Mouse (Mus musculus) MEL (cell line): ENCODE measurements around the gene Cenpx. TPM values are rescaled to one million over a fixed set of nuclear protein-coding genes. Genes with fewer than 3 reads are reported as not detected.
A peak's percentile ranks its signal among the peaks of the same experiment; 100 is the strongest.

Source experiments
- DNase-seq: peaks from one replicate; pipeline ENCODE4 v3.0.0; 2011; ENCODE audit warnings: low read depth, low spot score
- H3K27ac ChIP-seq: 2 replicates; pipeline ENCODE4 v1.5.1; 2012; ENCODE audit warnings: low read depth, mild to moderate bottlenecking, control low read depth, low read length, moderate library complexity; ENCODE audit not compliant: control insufficient read depth
- H3K27me3 ChIP-seq, 2 experiments: fragments of 150-350 bp in 1 of 2; sonication (generic) in 1 of 2; 2 replicates each; pipeline ENCODE4 v1.6.1; 2012; ENCODE audit warnings: low read length in 2 of 2, mild to moderate bottlenecking in 2 of 2, improper control_type of control experiment in 1 of 2, moderate library complexity in 1 of 2; ENCODE audit not compliant: insufficient read depth in 2 of 2, control insufficient read depth in 1 of 2
- H3K36me3 ChIP-seq, 2 experiments: 2 replicates each; pipeline ENCODE4 v1.6.1; 2012 to 2014; ENCODE audit warnings: low read length in 2 of 2, improper control_type of control experiment in 1 of 2, inconsistent platforms in 1 of 2, mild to moderate bottlenecking in 1 of 2; ENCODE audit not compliant: insufficient read depth in 2 of 2, control insufficient read depth in 1 of 2
- H3K4me1 ChIP-seq, 2 experiments: fragments of 150-350 bp in 1 of 2; sonication (generic) in 1 of 2; 2 replicates each; pipeline ENCODE4 v1.6.1; 2012; ENCODE audit warnings: low read length in 2 of 2, improper control_type of control experiment in 1 of 2, mild to moderate bottlenecking in 1 of 2; ENCODE audit not compliant: insufficient read depth in 2 of 2, control insufficient read depth in 1 of 2
- H3K4me3 ChIP-seq, 2 experiments: fragments of 150-350 bp in 1 of 2; sonication (generic) in 1 of 2; 2 replicates each; pipeline ENCODE4 v1.5.1; 2012; ENCODE audit warnings: low read depth in 2 of 2, low read length in 2 of 2, mild to moderate bottlenecking in 2 of 2, moderate library complexity in 2 of 2, control low read depth in 1 of 2, improper control_type of control experiment in 1 of 2; ENCODE audit not compliant: control insufficient read depth in 1 of 2, insufficient read depth in 1 of 2
- H3K79me2 ChIP-seq: 2 replicates; pipeline ENCODE4 v1.6.1; 2012; ENCODE audit warnings: mild to moderate bottlenecking, low read length, moderate library complexity; ENCODE audit not compliant: control insufficient read depth, poor library complexity, insufficient read depth
- H3K9ac ChIP-seq: 2 replicates; pipeline ENCODE4 v1.6.1; 2012; ENCODE audit warnings: low read depth, mild to moderate bottlenecking, control low read depth, low read length, moderate library complexity; ENCODE audit not compliant: control insufficient read depth, poor library complexity, severe bottlenecking
- H3K9me3 ChIP-seq: fragments of 150-350 bp; sonication (generic); replicated peaks from 2 replicates; pipeline ENCODE4 v1.6.1; 2012; ENCODE audit warnings: mild to moderate bottlenecking, low read length, improper control_type of control experiment, moderate library complexity; ENCODE audit not compliant: insufficient read depth
- CHD1 ChIP-seq: IDR thresholded peaks from 2 replicates; pipeline ENCODE4 v1.6.1; 2012; ENCODE audit warnings: low read depth, mild to moderate bottlenecking, inconsistent platforms, low read length, improper control_type of control experiment
- CHD2 ChIP-seq: IDR thresholded peaks from 2 replicates; pipeline ENCODE4 v1.6.1; 2011; ENCODE audit warnings: low read length, improper control_type of control experiment
- CTCF ChIP-seq, 3 experiments: IDR thresholded peaks in 2 of 3; conservative IDR thresholded peaks in 1 of 3; 2 replicates each; pipeline ENCODE4 v1.5.1; 2011 to 2012; ENCODE audit warnings: low read length in 3 of 3, low read depth in 2 of 3, mild to moderate bottlenecking in 2 of 3, improper control_type of control experiment in 1 of 3, inconsistent platforms in 1 of 3, mixed read lengths in 1 of 3, moderate library complexity in 1 of 3; ENCODE audit not compliant: control insufficient read depth in 1 of 3, insufficient read depth in 1 of 3, poor library complexity in 1 of 3, severe bottlenecking in 1 of 3
- ELF1 ChIP-seq: IDR thresholded peaks from 2 replicates; pipeline ENCODE4 v1.6.1; 2014; ENCODE audit warnings: low read depth, mild to moderate bottlenecking, inconsistent platforms, low read length, improper control_type of control experiment, moderate library complexity
- EP300 ChIP-seq, 2 experiments: IDR thresholded peaks; 2 replicates each; pipeline ENCODE4 v1.6.1; 2011; ENCODE audit warnings: improper control_type of control experiment in 2 of 2, low read length in 2 of 2, low read depth in 1 of 2, mild to moderate bottlenecking in 1 of 2
- ETS1 ChIP-seq: IDR thresholded peaks from 2 replicates; pipeline ENCODE4 v1.6.1; 2012; ENCODE audit warnings: low read depth, mild to moderate bottlenecking, inconsistent platforms, low read length, improper control_type of control experiment, moderate library complexity
- GABPA ChIP-seq: IDR thresholded peaks from 2 replicates; pipeline ENCODE4 v1.6.1; 2012; ENCODE audit warnings: low read depth, mild to moderate bottlenecking, inconsistent platforms, low read length, improper control_type of control experiment, moderate library complexity
- HCFC1 ChIP-seq: IDR thresholded peaks from 2 replicates; pipeline ENCODE4 v1.6.1; 2012; ENCODE audit warnings: low read depth, mild to moderate bottlenecking, inconsistent platforms, low read length, improper control_type of control experiment, moderate library complexity
- JUND ChIP-seq: IDR thresholded peaks from 2 replicates; pipeline ENCODE4 v1.6.1; 2011; ENCODE audit warnings: low read depth, mild to moderate bottlenecking, improper control_type of control experiment, low read length
- KAT2A ChIP-seq: conservative IDR thresholded peaks from 2 replicates; pipeline ENCODE4 v1.6.1; 2012; ENCODE audit warnings: low read depth, low read length, improper control_type of control experiment, inconsistent platforms
- MAFK ChIP-seq: IDR thresholded peaks from 2 replicates; pipeline ENCODE4 v1.6.1; 2011; ENCODE audit warnings: low read depth, mild to moderate bottlenecking, low read length, improper control_type of control experiment, borderline replicate concordance
- MAZ ChIP-seq: IDR thresholded peaks from 2 replicates; pipeline ENCODE4 v1.6.1; 2012; ENCODE audit warnings: low read depth, mild to moderate bottlenecking, inconsistent platforms, low read length, improper control_type of control experiment
- MEF2A ChIP-seq: IDR thresholded peaks from 2 replicates; pipeline ENCODE4 v1.6.1; 2014; ENCODE audit warnings: low read depth, mild to moderate bottlenecking, inconsistent platforms, low read length, improper control_type of control experiment; ENCODE audit not compliant: poor library complexity, insufficient replicate concordance, severe bottlenecking; ENCODE audit errors: extremely low read depth
- MXI1 ChIP-seq: IDR thresholded peaks from 2 replicates; pipeline ENCODE4 v1.6.1; 2011; ENCODE audit warnings: mild to moderate bottlenecking, low read depth, low read length, improper control_type of control experiment
- NELFE ChIP-seq: IDR thresholded peaks from 2 replicates; pipeline ENCODE4 v1.6.1; 2011; ENCODE audit warnings: low read depth, low read length, improper control_type of control experiment
- POLR2A ChIP-seq, 2 experiments: IDR thresholded peaks; 2 replicates each; pipeline ENCODE4 v1.6.1; 2011 to 2012; ENCODE audit warnings: low read length in 2 of 2, mild to moderate bottlenecking in 2 of 2, control low read depth in 1 of 2, improper control_type of control experiment in 1 of 2, low read depth in 1 of 2, moderate library complexity in 1 of 2; ENCODE audit not compliant: control insufficient read depth in 1 of 2, insufficient read depth in 1 of 2, poor library complexity in 1 of 2
- POLR2AphosphoS5 ChIP-seq: IDR thresholded peaks from 2 replicates; pipeline ENCODE4 v1.6.1; 2012; ENCODE audit warnings: low read depth, borderline replicate concordance, mild to moderate bottlenecking, inconsistent platforms, low read length, moderate library complexity, mixed read lengths
- RCOR1 ChIP-seq: IDR thresholded peaks from 2 replicates; pipeline ENCODE4 v1.6.1; 2012; ENCODE audit warnings: low read depth, mild to moderate bottlenecking, inconsistent platforms, low read length, improper control_type of control experiment
- SIN3A ChIP-seq: IDR thresholded peaks from 2 replicates; pipeline ENCODE4 v1.6.1; 2012; ENCODE audit warnings: low read length, improper control_type of control experiment, inconsistent platforms
- TAL1 ChIP-seq: IDR thresholded peaks from 2 replicates; pipeline ENCODE4 v1.6.1; 2012; ENCODE audit warnings: mild to moderate bottlenecking, inconsistent platforms, low read length, moderate library complexity, mixed read lengths
- TBP ChIP-seq: IDR thresholded peaks from 2 replicates; pipeline ENCODE4 v1.8.0; 2011; ENCODE audit warnings: low read depth, low read length, improper control_type of control experiment
- USF2 ChIP-seq, 2 experiments: IDR thresholded peaks; 2 replicates each; pipeline ENCODE4 v1.6.1; 2011 to 2012; ENCODE audit warnings: improper control_type of control experiment in 2 of 2, low read length in 2 of 2, borderline replicate concordance in 1 of 2, inconsistent platforms in 1 of 2, low read depth in 1 of 2, mild to moderate bottlenecking in 1 of 2; ENCODE audit not compliant: insufficient read depth in 1 of 2
- ZC3H11A ChIP-seq: IDR thresholded peaks from 2 replicates; pipeline ENCODE4 v1.6.1; 2012; ENCODE audit warnings: low read depth, mild to moderate bottlenecking, inconsistent platforms, low read length, improper control_type of control experiment
- ZKSCAN1 ChIP-seq: IDR thresholded peaks from 2 replicates; pipeline ENCODE4 v1.6.1; 2012; ENCODE audit warnings: low read depth, mild to moderate bottlenecking, inconsistent platforms, low read length, improper control_type of control experiment, moderate library complexity
- ZMIZ1 ChIP-seq: IDR thresholded peaks from 2 replicates; pipeline ENCODE4 v1.6.1; 2012; ENCODE audit warnings: low read depth, mild to moderate bottlenecking, inconsistent platforms, low read length, improper control_type of control experiment, moderate library complexity
- ZNF384 ChIP-seq: IDR thresholded peaks from 2 replicates; pipeline ENCODE4 v1.6.1; 2012; ENCODE audit warnings: low read depth, mild to moderate bottlenecking, inconsistent platforms, low read length, improper control_type of control experiment
- polyA plus RNA-seq, 2 experiments: library from polyadenylated mRNA; stranded (reverse) in 1 of 2; unstranded in 1 of 2; fragments of >175 nt in 1 of 2; fragments of >200 nt in 1 of 2; gene quantifications; 2 replicates each; pipeline versions ENCODE4 v1.2.1 to v1.2.4; 2012; ENCODE audit warnings: low replicate concordance in 2 of 2, low read depth in 1 of 2; ENCODE audit not compliant: insufficient read length in 2 of 2, insufficient read depth in 1 of 2, missing spikeins in 1 of 2
- total RNA-seq: library from RNA; depleted of rRNA; stranded (reverse); fragments of 300-350 nt; gene quantifications from 2 replicates; pipeline ENCODE4 v1.2.3, GENCODE M21; 2012

Cenpx gene
- total and polyA plus RNA-seq, 3 experiments, result 141 to 206 TPM; not detected in 1

GRCm38 (mm10) chr11:120673594-120674122 is 39.9 kb downstream of the Cenpx start:
- Histone ChIP-seq H3K36me3 (peaks cover 0 to 11% of the 10 kb centered on the region in 2 experiments; a peak in 2 of 4 replicates), H3K27me3 (no peaks in the 10 kb centered on the region), H3K4me3 (peak overlapping the region; percentile 68 to 70), H3K9me3 (no peaks in the 10 kb centered on the region), H3K79me2 (peaks cover 5% of the 10 kb centered on the region; the same call in 1 of the 2 replicates), H3K27ac (peak overlapping the region; percentile 70), H3K9ac (peak overlapping the region; percentile 80), H3K4me1 (peaks cover 0 to 11% of the 10 kb centered on the region in 2 experiments; a peak in 2 of 4 replicates)
- DNase-seq, result no peak
- TF ChIP-seq CHD1, result 0 out of 2 replicates have a peak, but pooled peaks have one; percentile 12
- no peak for TF ChIP-seq RCOR1
- no peak; the same call in 1 of the 2 replicates for TF ChIP-seq SIN3A
- TF ChIP-seq MAZ, result no peak
- TF ChIP-seq ZKSCAN1, result no peak
- TF ChIP-seq MAFK, result no peak
- 0 out of 2 replicates have a peak, but pooled peaks have one; percentile 7 for TF ChIP-seq ETS1

- H3K36me3 ChIP-seq, result peaks cover 0 to 11% of the 10 kb centered on the region in 2 experiments; a peak in 2 of 4 replicates
- peak; percentile 99 for DNase-seq
- H3K79me2 ChIP-seq, result peaks cover 5% of the 10 kb centered on the region; the same call in 1 of the 2 replicates
- H3K9me3 ChIP-seq, result no peaks in the 10 kb centered on the region
- H3K9ac ChIP-seq, result peak within 1 kb of the TSS; percentile 80
- H3K27ac ChIP-seq, result peak within 1 kb of the TSS; percentile 86
- peak within 1 kb of the TSS; percentile 68 to 70 for H3K4me3 ChIP-seq
- peaks cover 0 to 11% of the 10 kb centered on the region in 2 experiments; a peak in 2 of 4 replicates for H3K4me1 ChIP-seq
- no peaks in the 10 kb centered on the region for H3K27me3 ChIP-seq
- TF ChIP-seq TBP, result peak; percentile 78
- TF ChIP-seq EP300 (IDR thresholded peaks at IDR 0.05; ENCODE audit: low read depth in 1 of 2, low read length in 2 of 2), result peak in 1 of 2 experiments; percentile 55; a peak in 2 of 4 replicates
- TF ChIP-seq MXI1, result peak; percentile 95
- TF ChIP-seq GABPA, result no peak; the same call in 1 of the 2 replicates
- TF ChIP-seq MAFK, result no peak
- no peak for TF ChIP-seq JUND
- TF ChIP-seq POLR2AphosphoS5, result no peak
- TF ChIP-seq ZNF384, result no peak
- peak; percentile 89 for TF ChIP-seq NELFE
- TF ChIP-seq CHD2, result no peak
- TF ChIP-seq HCFC1, result peak; percentile 83
- TF ChIP-seq RCOR1, result no peak
- TF ChIP-seq MEF2A, result no peak
- peak; percentile 85 to 94 for TF ChIP-seq POLR2A (IDR thresholded peaks at IDR 0.05; ENCODE audit: control insufficient read depth in 1 of 2, insufficient read depth in 1 of 2, low read depth in 1 of 2, low read length in 2 of 2, poor library complexity in 1 of 2)
- TF ChIP-seq TAL1, result no peak
- TF ChIP-seq ZMIZ1, result peak; percentile 86
- TF ChIP-seq ZC3H11A, result no peak
- peak; percentile 95 for TF ChIP-seq ELF1
- no peak; the same call in 1 of the 2 replicates for TF ChIP-seq KAT2A
- TF ChIP-seq CTCF (IDR thresholded peaks at IDR 0.05 in 2 of 3, conservative IDR thresholded peaks at IDR 0.05 in 1 of 3; ENCODE audit: control insufficient read depth in 1 of 3, insufficient read depth in 1 of 3, low read depth in 2 of 3, low read length in 3 of 3, poor library complexity in 1 of 3, severe bottlenecking in 1 of 3), result no peak
- peak; percentile 74 for TF ChIP-seq MAZ
- TF ChIP-seq ZKSCAN1, result no peak
- peak in 1 of 2 experiments; percentile 89; a peak in 2 of 4 replicates for TF ChIP-seq USF2 (IDR thresholded peaks at IDR 0.05; ENCODE audit: borderline replicate concordance in 1 of 2, insufficient read depth in 1 of 2, low read depth in 1 of 2, low read length in 2 of 2)
- TF ChIP-seq SIN3A, result peak; percentile 76
These were observed 40.6 kb downstream of the Cenpx start, which contains the start of gene Aspscr1 for GRCm38 (mm10) chr11:120672687-120673593. Aspscr1 (plus strand) TSS chr11:120672973.
